Mouse (Mus musculus) cerebellum, adult 8-10 months (tissue): Measurements from ENCODE around the gene Omd.
"Not testable (repeated sequence)": the region's sequence is repeated elsewhere in the genome, so short reads cannot be mapped to it uniquely, and the experiment has no call there.

Experiments
- DNase-seq: peaks from one replicate; pipeline ENCODE4 v3.0.0; 2022

Gene Omd

DNA sequence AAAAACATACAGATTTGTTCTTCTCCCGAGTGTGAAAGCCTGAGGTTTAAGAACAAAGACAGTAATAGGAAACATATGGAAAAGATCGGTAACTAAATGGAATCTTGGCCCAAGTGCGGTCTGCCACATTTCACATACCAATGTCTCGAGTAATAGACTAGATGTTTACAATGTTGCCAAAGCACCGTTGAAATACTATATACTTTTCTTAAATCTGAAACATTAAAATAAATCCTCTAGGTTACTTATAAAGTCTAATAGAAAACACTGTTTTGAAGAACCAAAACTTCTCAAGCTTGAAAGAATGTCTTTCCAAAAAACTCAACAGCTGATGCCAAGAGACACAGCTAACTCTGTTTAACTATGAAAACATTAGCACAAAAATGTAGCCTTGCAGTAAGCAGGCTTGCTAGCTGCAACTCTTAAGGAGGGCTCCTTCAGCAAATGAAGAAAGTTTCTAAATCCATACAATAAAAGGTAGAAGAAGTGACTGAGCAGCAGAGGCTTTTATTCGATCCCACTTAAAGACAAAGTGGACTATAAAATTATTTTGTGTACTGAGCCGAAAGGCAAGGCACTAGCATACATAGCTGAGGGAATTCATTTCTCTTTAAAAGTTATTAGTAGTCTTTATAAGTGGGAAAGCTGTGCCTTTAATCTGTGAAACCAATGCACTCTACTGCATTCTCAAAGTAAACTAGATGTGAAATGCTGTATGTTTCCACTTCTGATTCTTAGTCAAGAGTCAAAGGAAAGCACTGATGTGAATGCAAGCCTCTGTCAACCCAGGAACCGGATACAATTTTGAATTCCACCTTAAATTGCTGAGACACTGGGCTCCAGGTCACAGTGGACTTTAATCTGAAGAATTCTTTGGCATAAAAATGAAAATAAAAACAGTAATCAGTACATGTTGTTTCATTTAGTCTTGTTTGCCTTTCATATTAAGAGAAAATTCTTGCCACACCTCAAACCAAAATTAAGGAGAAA lies at the start of gene Omd:
Gene Omd (plus strand): TSS at position 922 of the 990 bp plus-strand sequence.
- no peak for DNase-seq

DNA sequence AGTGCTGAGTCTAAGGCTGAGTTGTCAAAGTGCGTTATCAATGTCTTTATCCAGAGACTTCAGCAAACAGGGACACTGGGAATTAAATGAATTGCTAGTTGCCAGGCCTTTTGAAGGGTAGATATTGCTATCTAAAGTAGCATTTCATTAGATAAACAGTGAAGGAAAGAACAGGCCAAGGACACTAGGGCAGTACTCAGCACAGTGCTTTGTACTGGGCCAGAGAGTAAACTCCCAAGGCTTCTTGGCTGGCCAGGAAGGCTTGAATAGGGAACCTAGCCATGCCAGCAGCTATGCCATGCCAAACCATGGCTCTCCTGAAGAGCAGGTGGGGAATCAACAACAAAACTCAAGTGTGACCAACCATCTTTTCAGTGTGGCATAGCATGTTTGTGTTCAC lies 45.3 kb upstream of the Omd start:
- no peak for DNase-seq

DNA sequence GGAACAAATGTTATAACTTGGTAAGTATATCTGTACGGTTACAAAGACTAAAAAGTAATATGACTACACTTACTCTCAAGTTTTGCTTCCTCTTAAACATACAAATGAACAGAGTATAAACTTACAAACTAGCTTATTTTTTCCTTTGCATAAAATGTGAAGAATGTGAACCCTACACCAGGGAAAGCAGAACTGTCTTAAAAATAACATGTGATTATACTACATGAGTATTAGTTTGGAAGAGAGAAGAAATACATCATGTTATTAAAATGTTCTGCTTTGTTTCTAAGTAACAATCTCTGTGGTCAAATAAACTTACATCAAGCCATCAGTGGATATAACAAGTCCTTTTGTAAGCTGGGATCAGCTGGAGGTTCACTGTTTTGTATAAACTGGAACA lies 43.6 kb upstream of the Omd start:
- DNase-seq: no peak

DNA sequence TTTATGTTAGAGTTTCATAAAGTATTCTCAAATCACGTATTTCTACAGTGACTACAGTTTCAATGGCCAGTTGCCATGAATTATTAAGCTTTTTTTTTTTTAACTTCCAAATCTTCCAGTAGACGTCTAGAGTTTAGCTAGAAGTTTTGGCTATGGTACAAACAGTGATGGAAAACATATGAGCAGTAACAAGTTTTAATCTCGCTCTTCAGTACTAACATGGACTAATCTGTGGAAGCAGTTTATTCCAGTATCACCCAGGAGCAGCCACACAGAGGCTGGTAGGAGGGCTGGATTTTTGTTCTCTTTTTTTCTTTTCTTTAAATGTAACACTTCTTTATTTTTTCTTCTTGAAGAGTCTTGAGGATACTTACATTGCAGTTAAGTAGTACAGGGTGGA lies 38.0 kb upstream of the Omd start, which contains the start of gene Aspn:
Gene Aspn (plus strand): TSS at position 165 of the 400 bp plus-strand sequence.
- DNase-seq: no peak

DNA sequence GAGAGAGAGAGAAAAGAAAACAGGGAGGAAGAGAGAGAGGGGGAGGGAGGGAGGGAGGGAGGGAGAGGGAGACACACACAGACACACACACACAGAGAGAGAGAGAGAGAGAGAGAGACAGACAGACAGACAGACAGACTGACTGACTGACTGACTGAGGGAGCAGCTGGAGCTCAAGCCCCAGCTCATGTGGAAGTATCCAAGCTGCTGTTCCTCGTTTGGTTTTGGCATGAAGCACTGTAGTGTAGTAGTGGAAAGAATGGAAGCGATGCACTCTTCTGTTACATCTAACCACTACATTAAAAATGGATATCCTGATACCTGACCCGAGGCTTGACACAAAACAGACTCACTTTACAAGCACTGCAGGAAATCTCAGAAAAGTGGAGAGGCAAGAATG lies 36.6 kb upstream of the Omd start:
- DNase-seq: no peak

DNA sequence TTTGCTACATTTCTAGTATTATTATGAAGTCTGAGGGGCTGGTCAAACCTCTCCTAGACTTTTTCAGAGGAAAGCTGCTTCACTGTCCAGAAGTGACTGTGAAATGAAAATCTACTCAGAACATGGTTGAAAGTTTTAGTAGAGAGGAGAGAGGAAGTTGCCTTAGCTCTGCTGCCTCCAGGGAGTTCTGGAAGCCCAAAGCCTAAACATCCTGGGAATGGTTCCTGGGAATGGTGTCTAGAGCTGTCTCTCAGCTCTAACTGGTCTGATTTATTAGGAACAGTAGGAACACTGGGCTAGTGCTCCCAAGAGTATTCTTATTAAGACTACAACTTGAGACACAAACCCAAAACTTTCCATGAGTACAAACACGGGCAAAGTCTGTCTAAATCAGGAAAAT lies 35.7 kb upstream of the Omd start:
- no peak for DNase-seq

DNA sequence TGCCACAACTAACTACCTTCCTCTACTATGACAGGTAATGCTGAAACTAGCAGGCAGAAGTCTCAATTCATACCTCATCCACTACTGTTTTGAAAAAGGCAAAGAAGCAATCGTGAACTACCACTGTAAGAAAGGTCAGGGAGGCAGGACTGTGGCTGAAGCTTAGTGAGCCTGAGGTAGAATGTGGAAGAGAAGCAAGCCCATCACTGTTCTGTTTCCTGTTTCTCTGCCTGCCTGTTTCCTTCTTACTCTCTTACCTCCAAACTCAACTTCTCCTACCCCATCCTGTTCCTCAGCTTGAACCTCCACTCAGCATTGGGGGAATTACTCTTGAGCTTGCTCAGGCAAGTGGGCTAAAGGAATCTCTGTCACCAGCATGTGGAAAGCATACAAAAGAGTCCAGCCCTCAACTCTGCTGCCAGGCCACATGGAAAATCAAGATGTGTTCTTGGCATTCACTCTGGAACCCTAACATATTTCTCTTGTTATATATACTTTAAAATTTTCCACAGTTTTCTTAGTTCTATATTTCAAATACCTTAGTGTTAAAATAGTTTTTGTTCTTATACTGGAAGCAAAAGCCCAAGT lies 34.6 kb upstream of the Omd start:
- no peak for DNase-seq

DNA sequence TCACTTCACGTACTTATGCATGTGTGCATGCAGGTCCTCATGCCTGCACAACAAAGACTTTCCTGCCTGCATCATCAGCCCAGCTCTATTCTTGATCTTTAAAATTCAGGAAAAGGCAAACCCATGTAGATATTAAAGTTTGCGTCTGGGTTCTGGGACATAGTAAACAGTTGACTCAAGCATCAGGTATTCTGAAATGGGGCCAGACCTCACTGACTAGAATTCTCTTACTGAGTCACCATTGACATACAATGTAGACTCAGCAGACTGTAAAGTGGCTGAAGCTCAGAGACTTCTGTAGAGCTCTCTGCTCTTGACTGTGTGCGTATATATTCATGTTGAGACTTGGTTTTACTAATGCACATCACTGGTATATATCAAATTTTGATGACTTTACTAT lies 32.6 kb upstream of the Omd start:
- no peak for DNase-seq

DNA sequence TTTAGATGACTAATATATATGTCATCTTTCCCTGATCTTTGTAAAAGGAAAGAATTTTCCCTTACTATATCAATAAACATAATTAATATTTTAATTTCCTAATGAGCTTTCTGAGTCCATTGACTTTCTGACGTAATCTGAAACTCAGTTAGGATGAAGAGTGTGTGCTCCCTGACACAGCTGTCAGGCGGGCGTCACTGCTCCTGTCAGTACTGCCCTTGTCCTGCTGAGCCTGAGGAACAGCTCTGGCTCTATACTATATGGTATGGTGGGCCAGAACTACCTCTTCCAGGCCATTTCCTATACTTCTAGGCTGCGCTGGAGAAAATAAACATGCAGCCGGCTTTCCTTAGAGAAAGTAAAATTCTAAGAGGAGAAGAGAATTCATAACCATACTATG lies 27.7 kb upstream of the Omd start:
- no peak for DNase-seq

DNA sequence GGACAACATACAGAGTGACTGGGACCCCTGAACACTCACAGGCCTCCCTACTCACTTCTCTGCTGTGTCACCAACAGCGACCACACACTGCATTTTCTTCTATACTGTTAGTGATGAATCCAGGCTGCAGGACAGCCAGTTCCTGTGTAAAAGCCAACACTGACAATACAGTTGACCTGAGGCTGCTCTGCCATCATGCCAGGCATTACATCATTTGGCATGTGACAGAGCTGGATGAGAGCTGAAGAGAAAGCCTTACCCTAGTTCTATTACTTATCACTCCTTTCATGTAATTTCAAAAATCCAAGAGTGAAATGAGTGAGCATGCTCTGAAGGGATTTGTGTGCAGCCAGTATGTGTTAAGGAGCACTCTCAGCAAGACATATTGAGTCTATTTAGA lies 26.1 kb upstream of the Omd start:
- DNase-seq: no peak

DNA sequence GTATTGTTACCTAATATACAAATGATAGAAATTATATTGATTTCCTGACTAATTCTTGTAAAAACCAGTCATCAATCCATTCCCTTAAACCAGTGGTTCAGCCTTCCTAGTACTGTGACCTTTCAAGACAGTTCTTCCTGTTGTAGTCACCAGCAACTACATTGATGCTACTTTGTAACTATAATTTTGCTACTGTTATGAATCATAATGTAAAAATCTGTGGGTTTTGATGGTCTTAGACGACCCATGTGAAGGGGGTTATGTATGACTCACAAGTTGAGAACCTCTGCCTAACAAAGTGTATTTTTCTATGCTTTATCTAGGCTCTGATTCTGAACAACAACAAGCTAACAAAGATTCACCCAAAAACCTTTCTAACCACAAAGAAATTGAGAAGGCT lies 25.3 kb upstream of the Omd start:
- DNase-seq: no peak

DNA sequence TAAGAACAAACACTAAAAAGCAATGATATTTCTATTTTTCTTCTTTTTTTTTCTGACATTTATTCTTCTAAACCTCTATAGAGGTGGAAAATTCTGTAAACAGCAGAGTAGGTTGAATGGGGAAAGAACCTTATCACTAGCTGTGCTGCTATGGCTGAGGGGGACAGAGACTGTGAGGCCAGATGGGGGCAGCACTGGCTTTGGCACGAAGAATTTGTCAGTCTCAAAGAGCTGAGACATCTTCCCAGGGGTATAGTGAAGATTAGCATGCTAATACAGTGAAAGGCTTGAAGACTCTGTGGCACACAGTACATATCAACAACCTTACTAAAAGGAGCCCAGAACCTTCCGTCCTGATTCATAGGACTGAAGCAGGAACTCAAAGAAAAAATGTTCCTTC lies 23.1 kb upstream of the Omd start:
- no peak for DNase-seq

DNA sequence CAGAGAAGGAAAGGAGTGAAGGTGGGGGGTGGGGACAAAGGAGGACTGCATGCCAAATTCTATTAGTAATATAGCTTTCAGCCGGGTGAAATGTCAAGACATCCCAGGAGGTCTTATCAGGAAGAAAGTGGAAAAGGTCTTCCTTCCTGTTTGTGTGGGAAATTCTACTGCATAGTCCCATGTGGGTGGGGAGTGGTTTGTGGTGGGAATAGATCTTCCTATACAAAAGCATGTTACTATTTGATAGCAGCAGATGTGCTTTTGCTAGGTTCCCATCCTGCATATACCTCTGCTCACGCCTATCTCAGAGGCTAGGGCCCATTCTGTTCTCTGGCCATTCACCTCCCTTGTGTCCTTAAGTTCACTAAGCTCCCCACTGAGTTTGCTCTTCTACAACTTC lies 21.4 kb upstream of the Omd start:
- no peak for DNase-seq

DNA sequence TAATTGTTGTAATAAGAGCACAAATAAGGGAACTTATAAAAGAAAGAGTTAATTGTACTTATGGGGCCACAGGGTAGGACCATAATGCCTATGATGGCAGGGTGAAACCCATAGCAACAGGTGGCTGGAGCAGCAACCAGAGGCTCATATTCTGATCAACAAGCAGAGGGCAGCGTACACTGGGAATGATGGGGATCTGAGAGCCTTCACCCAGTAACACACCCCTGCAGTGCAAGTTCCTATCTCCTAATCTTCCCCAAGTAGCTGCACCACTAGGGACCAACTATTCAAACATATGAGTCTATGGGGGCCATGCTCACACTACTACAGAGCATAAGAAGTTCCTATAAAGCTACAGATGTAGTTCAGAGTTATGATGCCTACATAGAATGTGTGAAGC lies 17.9 kb upstream of the Omd start:
- DNase-seq: no peak

DNA sequence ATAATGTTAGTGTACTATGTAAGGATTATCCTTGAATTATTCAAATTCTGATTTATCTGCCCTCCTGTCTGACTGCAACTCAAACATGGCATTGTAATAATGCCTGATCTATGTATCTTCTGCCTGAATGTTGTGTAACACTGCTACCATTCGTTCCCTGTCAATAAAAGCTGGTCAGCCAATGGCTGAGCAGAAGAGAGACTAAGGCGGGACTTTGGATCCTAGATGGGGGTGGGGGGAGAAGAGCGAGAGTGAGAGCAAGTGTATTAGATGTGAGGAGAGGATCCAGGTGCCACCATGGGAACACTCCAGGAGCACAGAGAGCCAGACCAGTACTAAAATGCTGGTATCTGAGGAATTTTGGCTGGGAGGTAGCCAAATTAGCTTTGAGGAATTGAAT lies 11.9 kb upstream of the Omd start:
- no peak for DNase-seq

DNA sequence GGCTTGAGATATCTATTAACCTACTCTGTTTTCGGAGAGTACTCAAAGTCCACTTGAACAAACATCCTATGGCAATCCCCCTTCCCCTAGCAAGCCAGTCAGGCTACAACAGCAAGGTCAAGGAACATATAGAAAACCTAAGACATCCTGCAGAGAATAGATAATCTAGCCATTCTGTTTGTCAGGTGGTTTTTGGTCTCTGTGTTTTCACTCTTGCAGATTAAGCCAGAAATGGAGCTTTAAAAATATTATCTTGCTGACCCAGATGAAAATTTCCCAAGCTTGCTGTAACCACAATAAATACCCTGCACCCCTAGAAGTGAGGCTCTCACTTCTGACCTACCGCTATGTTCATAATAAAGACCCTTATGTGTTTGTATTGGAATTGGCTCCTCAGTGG lies 10.8 kb upstream of the Omd start:
- no peak for DNase-seq

DNA sequence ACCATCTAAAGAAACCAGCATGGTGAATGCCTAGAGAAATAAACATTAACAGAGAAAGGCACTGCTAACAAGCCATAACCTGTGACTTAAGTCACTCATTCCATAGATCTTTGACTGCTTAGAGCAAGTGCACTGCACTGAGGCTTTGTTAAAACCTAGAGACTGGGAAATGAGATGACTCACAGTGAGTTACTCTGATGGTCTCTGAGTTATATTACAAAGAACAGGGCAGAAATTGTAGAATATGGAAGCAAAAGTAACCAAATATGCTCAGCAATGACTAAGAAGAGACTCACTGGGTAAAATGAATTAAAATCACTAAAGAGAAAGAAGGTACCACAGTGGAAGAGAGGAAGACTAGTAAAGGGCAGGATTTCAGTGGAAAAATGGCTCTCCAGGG lies 1.6 kb downstream of the Omd start:
- no peak for DNase-seq

DNA sequence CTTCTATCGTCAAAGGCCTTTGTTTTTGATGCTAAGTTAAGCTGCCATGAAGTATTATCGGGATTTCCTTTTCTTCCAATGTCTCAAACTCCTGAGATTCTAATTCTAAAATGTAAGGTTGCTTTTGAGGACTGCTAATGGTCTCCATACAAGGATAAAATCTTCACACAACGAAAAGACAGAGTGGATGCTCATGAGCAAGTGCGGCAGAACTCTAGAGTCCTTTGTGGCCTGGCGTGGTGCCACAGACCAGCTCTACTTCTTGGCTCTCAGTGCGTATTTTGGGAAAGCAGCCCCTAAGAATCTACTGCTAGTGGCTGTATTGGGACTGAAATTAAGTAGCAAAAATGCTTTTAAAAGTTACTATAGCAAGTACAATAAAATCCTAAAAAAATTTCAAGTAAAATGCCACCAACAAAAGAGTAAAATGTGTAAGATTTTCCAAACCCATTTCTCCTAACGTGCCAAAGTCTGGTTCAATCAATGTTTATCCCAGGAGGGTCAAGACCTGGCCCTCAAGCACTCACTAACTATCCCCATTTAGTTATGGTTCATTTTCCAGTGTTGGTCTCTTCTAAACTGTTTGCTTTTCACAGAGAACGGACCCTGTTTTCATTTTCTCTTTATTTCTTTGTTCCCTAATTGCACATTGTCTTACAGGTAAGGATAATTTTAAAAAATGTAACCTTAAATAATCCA lies 2.2 kb downstream of the Omd start:
- DNase-seq: no peak

DNA sequence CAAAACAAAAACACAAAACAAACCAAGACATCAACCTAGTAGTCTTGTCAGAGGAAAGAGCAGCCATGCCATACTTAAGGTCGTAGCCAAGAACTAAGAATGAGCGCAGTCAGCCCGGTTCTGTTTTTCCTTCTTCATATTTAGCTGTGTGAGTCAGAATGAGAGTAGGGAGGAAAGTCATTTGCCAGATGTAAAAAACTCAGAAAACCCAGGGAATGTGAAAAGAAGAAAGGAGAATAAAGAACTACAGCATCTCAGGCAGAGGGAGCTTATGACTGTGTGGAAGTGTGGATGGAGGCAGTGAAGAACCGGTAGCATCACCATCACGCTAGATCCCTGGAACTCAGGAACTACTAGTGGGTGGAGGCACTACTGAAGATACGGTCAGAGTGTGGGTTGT lies 3.8 kb downstream of the Omd start:
- no peak for DNase-seq

DNA sequence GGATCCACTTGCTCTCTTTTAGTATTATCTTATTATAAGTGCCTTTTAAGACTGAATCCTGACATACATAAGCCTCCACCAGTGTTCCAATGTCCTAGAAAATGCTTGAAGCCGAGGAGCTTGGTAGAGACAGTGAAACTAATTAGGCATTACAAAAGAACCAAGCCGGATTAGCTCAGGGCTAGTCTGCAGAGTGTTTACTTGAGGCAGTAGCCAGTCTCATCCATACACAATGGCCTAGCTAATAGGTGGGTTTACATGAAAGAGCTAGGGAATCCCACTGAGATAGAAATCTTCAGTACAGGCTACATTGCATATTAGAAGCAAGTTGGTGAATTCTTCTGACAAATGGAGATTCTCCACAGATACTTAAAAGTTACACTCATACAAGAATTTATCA lies 20.3 kb downstream of the Omd start:
- not testable (repeated sequence) for DNase-seq

DNA sequence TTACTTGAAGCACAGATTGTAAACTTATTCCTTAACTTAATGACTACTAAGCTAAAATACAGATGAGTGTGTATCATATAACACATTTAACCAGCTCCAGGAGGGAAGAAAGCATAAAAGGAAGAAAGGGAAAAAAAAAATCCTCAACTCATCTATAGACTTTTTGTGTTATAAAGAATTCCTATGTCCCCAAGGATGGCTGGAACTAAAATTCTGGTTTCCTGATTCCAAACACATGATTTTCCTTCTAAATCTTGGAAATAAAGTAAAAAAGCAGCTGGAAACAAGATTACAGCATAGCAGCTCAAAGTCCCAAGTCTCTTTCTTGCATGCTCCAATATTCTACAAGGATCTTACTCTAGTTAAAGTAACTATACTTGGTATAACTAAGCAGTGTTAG lies 21.3 kb downstream of the Omd start:
- no peak for DNase-seq

DNA sequence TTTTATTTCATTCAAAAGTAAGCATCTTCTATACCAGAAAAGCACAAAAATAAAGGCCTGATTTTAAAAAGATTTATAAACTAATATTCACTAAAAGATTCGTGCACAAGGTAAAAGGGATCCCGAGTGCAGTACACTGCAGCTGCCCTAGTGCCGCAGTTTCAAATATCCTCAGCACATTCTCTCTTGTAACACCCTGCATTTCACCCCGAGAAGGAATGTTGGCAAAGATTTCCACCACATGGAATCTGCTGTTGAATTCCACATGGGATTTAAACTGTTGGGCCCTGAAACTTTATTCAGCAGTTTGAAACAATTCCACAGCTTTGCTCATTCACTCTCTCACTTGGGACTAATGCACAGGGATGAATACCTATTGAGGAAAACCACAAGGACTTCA lies 25.5 kb downstream of the Omd start, which contains the start of gene Ogn:
Gene Ogn (plus strand): TSS at position 333 of the 400 bp plus-strand sequence.
- no peak for DNase-seq

DNA sequence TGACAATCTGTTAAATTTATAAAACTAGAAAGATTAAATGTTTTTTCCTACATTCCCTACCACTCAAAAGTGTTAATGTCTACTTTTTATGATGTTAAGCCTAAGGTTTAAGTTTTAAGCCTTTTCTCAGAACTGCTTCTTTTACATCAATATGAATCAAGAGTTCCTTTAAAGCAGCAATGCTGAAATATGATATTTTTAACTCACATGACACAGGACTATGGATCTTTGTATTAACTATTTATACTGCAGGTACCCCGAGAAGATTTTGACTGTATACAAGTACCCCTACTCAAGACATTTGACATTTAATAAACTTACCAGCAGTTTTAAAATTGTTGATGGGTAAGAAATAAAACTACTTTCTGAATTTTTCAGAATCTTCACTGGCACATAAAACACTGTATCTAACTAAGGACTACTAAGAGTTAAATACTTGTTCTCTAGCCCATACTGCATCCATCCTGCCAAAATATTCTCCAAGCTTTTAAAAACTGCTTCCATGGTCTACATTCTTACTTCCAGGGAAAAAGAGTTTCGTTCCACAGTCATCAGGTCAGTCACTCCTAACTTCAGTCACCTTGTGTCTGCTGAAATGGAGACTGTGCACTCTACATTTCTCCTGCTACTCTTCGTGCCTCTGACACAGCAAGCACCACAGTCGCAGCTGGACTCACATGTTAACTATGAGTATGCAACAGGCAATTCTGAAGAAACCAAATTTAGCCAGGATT lies 26.5 kb downstream of the Omd start:
- no peak for DNase-seq
